Mouse (Mus musculus): Measurements from ENCODE around the gene Pdgfc.

GRCm38 (mm10) chr3:81107515-81107914, 71.3 kb downstream of the Pdgfc start:
- TF ChIP-seq CTCF (IDR thresholded peaks at IDR 0.05; ENCODE audit: low read depth) (no peak), EP300 (IDR thresholded peaks at IDR 0.05; ENCODE audit: low read depth) (no peak)

All from liver, embryonic 14.5 days (tissue).